In genomic region chr1:179567558-179567957, GRCm38 (mm10) we compare ENCODE assay signal across 13 mouse cellular contexts. TPM values are rescaled to one million over a fixed set of nuclear protein-coding genes. Genes with fewer than 3 reads are reported as not detected.
DNase-seq lines count a peak whose midpoint lies in the region; ATAC-seq and TF ChIP-seq lines count a peak whose summit lies in the region.
"Had no signal": no experiment of that assay in that cellular context is flagged by ENCODE, and none has a peak within 500 bp of the region (broad histone marks: within the 10 kb centered on the region; RNA-seq: fewer than 3 reads in every experiment).

No protein-coding gene starts in this region.

- intact Hi-C loops in left cerebral cortex, postnatal 4 days (cut with DNase I), result no loop called here
- intact Hi-C loops in left cerebral cortex, adult 2 months (cut with DNase I), result no loop called here
- intact Hi-C loops in heart, postnatal 10 days (cut with DNase I), result no loop called here

- H3K27me3 ChIP-seq in midbrain, embryonic 11.5 days (ENCODE audit: control insufficient read depth, insufficient read depth, low read length), result no peaks in the 10 kb centered on the region
- H3K27me3 ChIP-seq: liver, embryonic 13.5 days had no signal

- H3K27ac ChIP-seq in left cerebral cortex, adult 2 months, result no peak overlapping the region
- H3K27ac ChIP-seq in midbrain, embryonic 11.5 days (ENCODE audit: low read depth, low read length), result peak overlapping the region; percentile 48
- H3K27ac ChIP-seq: liver, embryonic 13.5 days had no signal

- no peak overlapping the region for H3K4me2 ChIP-seq in midbrain, embryonic 11.5 days
- H3K4me2 ChIP-seq: liver, embryonic 13.5 days had no signal

- H3K9ac ChIP-seq in midbrain, embryonic 11.5 days (ENCODE audit: low read length), result no peak overlapping the region
- H3K9ac ChIP-seq: liver, embryonic 13.5 days had no signal

- DNase-seq in left cerebral cortex, postnatal 4 days, result peak; percentile 9
- DNase-seq in left cerebral cortex, adult 2 months (ENCODE audit: extremely low spot score in 1 of 2, low spot score in 2 of 2), result no peak
- DNase-seq in embryo, embryonic 9.5 days (ENCODE audit: extremely low spot score), result peak; percentile 33
- DNase-seq in midbrain, embryonic 11.5 days (ENCODE audit: low spot score, missing footprints), result no peak
- peak; percentile 67 for DNase-seq in skeletal muscle tissue, adult 2 months (ENCODE audit: low read depth, low spot score)
- no peak for DNase-seq in heart, postnatal 10 days
- DNase-seq: cerebellum, postnatal 14 days; kidney, postnatal 10 days; liver, embryonic 13.5 days; thymus, postnatal 25 days had no signal

- H3K4me3 ChIP-seq in left cerebral cortex, adult 2 months, result no peak overlapping the region
- no peak overlapping the region for H3K4me3 ChIP-seq in midbrain, embryonic 11.5 days (ENCODE audit: low read depth, low read length)
- H3K4me3 ChIP-seq: liver, embryonic 13.5 days had no signal

- H3K9me3 ChIP-seq in midbrain, embryonic 11.5 days (ENCODE audit: control insufficient read depth, low read length), result no peaks in the 10 kb centered on the region
- H3K9me3 ChIP-seq: G1E; liver, embryonic 13.5 days had no signal

- peak; percentile 80 for ATAC-seq in midbrain, embryonic 11.5 days (ENCODE audit: low FRiP score)
- no peak for ATAC-seq in monocyte, adult 5-6 weeks (replicated peaks; ENCODE audit: insufficient number of reproducible peaks, low FRiP score, low TSS enrichment, poor library complexity, severe bottlenecking)
- ATAC-seq: activated CD4-positive, CD25-positive, alpha-beta regulatory T cell, adult 4 months had no signal

- 68% methylated on average over 7 of the region's 7 CpGs for WGBS in midbrain, embryonic 11.5 days

- H3K36me3 ChIP-seq in midbrain, embryonic 11.5 days (ENCODE audit: control insufficient read depth, insufficient read depth, low read length), result no peaks in the 10 kb centered on the region
- H3K36me3 ChIP-seq: liver, embryonic 13.5 days had no signal

- no peak for TF ChIP-seq CTCF in left cerebral cortex, adult 2 months (IDR thresholded peaks at IDR 0.05)

- H3K4me1 ChIP-seq in midbrain, embryonic 11.5 days (ENCODE audit: control insufficient read depth, insufficient read depth, low read length), result peaks cover 5% of the 10 kb centered on the region

RNA-seq across cellular contexts. Expression of gene Cnst, which starts 21.4 kb away (rescaled TPM):
- total RNA-seq in left cerebral cortex, postnatal 4 days (2021), result 10 to 100 TPM; 26.3 to 28.9 TPM
- 10 to 100 TPM; 36.6 to 37.0 TPM for total RNA-seq in left cerebral cortex, adult 2 months (2021)
- polyA plus RNA-seq in midbrain, embryonic 11.5 days (2014; fragmentation: Nextera tagmentation; extraction: Ambion mirVana), result 22.6 and 25.1 TPM in 2 replicates
- total RNA-seq in monocyte, adult 5-6 weeks (2017), result 46.3 to 67.5 TPM (median 54.8 TPM) in 3 replicates
- total RNA-seq in heart, postnatal 10 days (2021), result 10 to 100 TPM; 38.6 to 44.9 TPM

RNA-seq across cellular contexts. Expression of gene Tfb2m, which starts 21.5 kb away (rescaled TPM):
- total RNA-seq in left cerebral cortex, postnatal 4 days (2021), result 10 to 100 TPM; 28.1 to 28.2 TPM
- 10 to 100 TPM; 23.8 to 25.0 TPM for total RNA-seq in left cerebral cortex, adult 2 months (2021)
- polyA plus RNA-seq in midbrain, embryonic 11.5 days (2014; fragmentation: Nextera tagmentation; extraction: Ambion mirVana), result 27.1 and 30.7 TPM in 2 replicates
- 30.5 to 41.7 TPM (median 32.7 TPM) in 3 replicates for total RNA-seq in monocyte, adult 5-6 weeks (2017)
- 10 to 100 TPM; 32.5 to 37.9 TPM for total RNA-seq in heart, postnatal 10 days (2021)

RNA-seq across cellular contexts. Expression of gene Smyd3, which starts 49.7 kb away (rescaled TPM):
- 10 to 100 TPM; 34.0 to 39.8 TPM for total RNA-seq in left cerebral cortex, postnatal 4 days (2021)
- total RNA-seq in left cerebral cortex, adult 2 months (2021), result 10 to 100 TPM; 25.0 to 25.6 TPM
- polyA plus RNA-seq in midbrain, embryonic 11.5 days (2014; fragmentation: Nextera tagmentation; extraction: Ambion mirVana), result 13.1 and 15.9 TPM in 2 replicates
- 10.6 to 34.7 TPM (median 14.3 TPM) in 3 replicates for total RNA-seq in monocyte, adult 5-6 weeks (2017)
- 1 to 10 TPM; 5.8 to 6.7 TPM for total RNA-seq in heart, postnatal 10 days (2021)

Comparison
In these comparisons a context has a peak if more than half of its experiments do, and no peak if none do; other contexts are left out.
1. DNase-seq: peak in left cerebral cortex, postnatal 4 days (single experiment), embryo, embryonic 9.5 days (single experiment) and skeletal muscle tissue, adult 2 months (single experiment); none in left cerebral cortex, adult 2 months (0 of 2), midbrain, embryonic 11.5 days (single experiment) and heart, postnatal 10 days (0 of 2).